Mouse (Mus musculus) left cerebral cortex, postnatal 36 days (tissue): ENCODE data around the gene Spata32. TPM values are rescaled to one million over a fixed set of nuclear protein-coding genes. Genes with fewer than 3 reads are reported as not detected.

Source experiments
- DNase-seq, 2 experiments: peaks; one replicate each; pipeline ENCODE4 v3.0.0; 2021 to 2022; ENCODE audit warnings: low spot score in 2 of 2, mixed read lengths in 1 of 2
- intact Hi-C: fragments of 180-260 bp; cut with DNase I; formaldehyde crosslinking; loops from one replicate; pipeline ENCODE4 v1.15.1; 2025
- total RNA-seq, 2 experiments: library from RNA; stranded (reverse); gene quantifications; 2 replicates each; pipeline ENCODE4 v1.2.3; 2021

The Spata32 gene
- total RNA-seq = 1 to 10 TPM; 2.0 to 2.4 TPM

- DNase-seq = peak; percentile 68 to 78
- intact Hi-C loops = loop anchor here (2.0 kb wide), 1 partner anchor 19 kb away; no protein-coding TSS in a partner anchor
Observed at GRCm38 (mm10) chr11:103217790-103218516, at the start of gene Spata32. TSS of gene Spata32 (minus strand) at chr11:103218432.

DNA sequence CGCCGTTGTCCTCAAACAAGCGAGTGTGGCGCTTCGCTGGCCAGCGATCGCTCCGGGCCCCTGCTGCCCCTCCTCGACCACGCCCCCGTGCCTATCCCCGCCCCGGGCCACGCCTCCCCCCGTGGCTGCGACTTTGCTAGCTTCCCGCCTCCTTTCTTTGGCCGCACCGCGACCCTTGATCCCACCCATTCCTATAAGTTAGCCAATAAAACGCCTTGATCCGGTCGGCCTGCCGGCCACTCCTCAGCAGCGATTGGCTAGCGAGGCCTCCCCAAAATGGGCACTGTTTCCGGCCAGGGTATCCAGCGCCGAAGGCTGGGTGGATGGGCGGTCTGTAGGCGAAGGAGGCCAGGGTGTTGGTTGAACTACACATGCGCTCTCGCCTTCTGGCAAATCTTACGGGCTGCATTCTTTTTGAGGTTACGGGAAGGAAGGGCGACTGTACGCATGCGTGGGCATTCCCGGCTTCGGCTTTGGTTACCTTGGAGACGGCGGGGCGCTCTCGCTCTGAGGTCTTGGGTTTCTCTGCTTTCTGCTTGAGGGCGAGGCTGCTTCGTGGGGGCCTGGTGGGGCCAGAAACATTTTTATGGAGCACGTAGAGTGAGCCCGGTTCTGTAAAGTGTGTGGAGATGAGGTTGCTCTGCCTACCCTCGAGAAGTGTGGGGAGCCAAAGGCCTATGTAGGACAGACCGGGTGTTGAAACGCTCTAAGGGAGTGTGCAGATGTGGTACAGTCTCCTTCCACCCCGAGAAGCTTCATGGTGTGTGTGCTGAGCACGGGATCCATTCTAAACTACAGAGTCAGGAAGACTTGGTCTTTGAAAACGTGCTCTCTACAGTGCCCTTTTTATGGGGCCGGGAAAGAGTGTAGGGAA lies 49.4 kb upstream of the Spata32 start, which contains the start of gene Map3k14:
TSS of gene Map3k14 (minus strand) at position 127 of the 874 bp plus-strand sequence.
- DNase-seq = peak; percentile 99
- intact Hi-C loops = loop anchor here (2.0 to 5.0 kb wide), 3 partner anchors 35 to 57 kb away; no protein-coding TSS in a partner anchor

GRCm38 (mm10) chr11:103266729-103267345 lies 48.6 kb upstream of the Spata32 start:
- DNase-seq = no peak
- intact Hi-C loops = loop anchor here (2.0 to 5.0 kb wide), 3 partner anchors 35 to 58 kb away; no protein-coding TSS in a partner anchor

DNA sequence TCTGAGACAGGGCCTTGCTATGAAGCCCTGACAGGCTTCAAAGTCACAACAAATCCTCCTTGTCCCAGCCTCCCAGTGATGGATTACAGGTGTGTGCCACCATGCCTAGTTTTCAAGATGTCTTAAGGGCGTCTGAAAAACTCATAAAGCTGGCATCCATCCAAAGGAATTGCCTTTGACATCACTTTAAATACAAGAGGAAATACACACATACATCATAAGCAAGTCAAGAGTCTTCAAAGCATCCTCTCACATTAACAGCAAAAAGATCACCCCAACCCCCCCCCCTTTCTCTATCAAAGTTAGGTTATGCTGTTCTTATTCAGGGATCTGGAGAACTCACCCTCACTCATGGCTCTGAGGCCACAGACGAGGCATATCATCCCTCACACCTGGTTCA lies 47.6 kb upstream of the Spata32 start:
- intact Hi-C loops = loop anchor here (2.0 to 5.0 kb wide), 3 partner anchors 34 to 59 kb away; no protein-coding TSS in a partner anchor
- no peak for DNase-seq

- intact Hi-C loops = loop anchor here (5.0 kb wide), 2 partner anchors 33 to 47 kb away; no protein-coding TSS in a partner anchor
- no peak for DNase-seq
Observed at GRCm38 (mm10) chr11:103265211-103265610, 47.0 kb upstream of the Spata32 start.

DNA sequence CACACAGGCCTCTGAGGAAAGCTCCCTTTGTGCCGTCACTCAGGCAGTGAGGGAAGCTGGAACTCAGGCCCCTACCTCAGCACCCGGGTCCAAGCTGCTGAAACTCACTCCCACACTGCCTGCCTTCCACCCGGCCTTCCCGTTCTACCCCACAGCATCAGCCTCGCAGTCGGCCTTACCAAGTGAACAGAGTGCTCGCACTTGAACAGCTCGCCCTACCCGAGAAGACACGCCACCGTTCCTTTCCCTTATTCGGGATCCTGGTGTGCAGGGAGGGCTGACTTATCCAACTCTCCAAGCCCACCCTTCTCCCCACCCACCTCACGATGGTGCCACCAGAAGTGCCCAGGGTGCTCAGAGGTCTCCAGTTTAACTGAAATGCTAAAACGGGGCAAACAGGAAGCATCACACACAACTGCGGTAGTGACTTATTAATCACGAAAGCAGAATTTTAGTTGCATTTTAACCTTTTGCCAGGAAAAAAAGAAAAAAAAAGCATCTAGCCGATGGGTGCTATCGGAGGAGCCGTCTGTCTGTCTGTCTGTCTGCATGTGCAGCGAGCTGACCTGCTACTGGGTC lies 46.3 kb upstream of the Spata32 start:
- intact Hi-C loops = loop anchor here (5.0 kb wide), 2 partner anchors 32 to 48 kb away; no protein-coding TSS in a partner anchor
- DNase-seq = no peak

GRCm38 (mm10) chr11:103263551-103263950 lies 45.3 kb upstream of the Spata32 start:
- intact Hi-C loops = no loop called here
- DNase-seq = no peak

DNA sequence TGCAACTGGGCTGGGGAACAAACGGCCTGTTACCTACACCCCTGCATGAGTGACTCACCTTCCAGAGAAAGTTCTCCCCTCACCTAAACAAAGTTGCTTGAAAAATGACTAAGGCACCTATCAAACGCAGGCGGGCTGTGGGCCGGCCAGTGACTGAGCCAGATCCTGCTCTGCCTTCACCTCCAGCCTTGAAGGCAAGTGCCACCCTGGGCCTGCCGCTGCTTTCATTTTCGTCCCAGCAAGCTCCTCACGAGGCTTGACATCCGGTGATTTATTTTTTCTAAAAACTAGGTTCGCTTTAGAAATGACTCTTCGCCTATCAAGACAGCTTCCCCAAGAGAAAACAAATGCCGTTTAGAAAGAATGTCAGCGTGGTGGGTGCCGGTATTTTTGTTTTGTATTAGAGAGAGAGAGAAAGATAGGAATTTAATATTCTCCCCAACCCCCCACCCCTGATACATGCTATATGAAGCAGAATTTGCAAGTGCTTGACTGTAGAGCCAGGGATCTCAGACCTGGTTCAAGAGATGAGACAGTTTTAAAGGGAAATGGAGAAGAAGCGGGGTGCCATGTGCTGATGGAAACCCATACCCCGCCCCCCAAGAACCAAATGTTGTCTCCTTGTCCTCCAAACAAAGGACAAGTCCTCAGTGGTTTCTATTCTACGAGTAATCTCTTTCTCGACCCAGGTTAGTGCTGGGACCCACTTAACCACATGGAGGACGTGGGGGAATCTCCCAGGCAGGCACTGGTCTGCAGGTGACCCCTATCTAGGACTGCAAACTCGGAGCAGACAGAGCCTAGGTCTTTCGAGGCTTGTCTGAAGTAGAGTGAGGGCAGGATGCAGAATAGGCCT lies 44.4 kb upstream of the Spata32 start:
- no peak for DNase-seq
- intact Hi-C loops = no loop called here

DNA sequence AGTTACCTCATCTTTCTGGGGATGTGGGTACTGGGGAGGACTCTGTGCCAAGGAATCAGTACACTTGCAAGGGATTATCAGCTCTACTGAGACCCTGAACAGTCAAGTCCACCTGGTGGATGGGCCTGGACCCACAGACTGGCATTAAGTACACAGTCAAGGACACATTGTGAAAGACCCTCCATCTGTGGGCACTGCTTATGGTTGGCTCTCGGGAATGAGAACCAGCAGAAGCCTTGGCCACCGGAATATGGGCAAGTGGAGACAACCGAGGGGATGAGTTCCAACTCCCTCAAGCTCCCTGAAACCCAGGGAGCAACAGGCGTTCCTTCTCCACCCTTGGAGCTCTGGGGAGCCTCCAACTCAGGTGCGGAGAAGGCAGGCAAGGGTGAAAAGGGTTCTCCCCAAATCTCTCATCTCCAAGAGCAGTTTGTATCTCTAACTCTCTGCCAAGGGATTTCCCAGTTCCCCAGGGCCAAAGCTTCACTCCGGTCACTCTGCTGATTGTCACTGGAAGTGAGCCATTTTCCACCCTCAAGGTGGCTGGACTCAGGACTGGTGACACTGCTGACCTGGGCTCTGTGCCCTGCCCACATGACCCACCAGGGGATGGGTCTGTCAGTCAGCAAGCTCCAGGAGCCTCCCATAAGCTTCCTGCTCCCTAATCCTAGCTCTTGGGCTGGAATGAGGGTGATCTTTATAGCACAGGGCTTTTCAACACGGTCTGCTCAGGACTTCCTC lies 43.6 kb upstream of the Spata32 start:
- intact Hi-C loops = no loop called here
- DNase-seq = no peak

DNA sequence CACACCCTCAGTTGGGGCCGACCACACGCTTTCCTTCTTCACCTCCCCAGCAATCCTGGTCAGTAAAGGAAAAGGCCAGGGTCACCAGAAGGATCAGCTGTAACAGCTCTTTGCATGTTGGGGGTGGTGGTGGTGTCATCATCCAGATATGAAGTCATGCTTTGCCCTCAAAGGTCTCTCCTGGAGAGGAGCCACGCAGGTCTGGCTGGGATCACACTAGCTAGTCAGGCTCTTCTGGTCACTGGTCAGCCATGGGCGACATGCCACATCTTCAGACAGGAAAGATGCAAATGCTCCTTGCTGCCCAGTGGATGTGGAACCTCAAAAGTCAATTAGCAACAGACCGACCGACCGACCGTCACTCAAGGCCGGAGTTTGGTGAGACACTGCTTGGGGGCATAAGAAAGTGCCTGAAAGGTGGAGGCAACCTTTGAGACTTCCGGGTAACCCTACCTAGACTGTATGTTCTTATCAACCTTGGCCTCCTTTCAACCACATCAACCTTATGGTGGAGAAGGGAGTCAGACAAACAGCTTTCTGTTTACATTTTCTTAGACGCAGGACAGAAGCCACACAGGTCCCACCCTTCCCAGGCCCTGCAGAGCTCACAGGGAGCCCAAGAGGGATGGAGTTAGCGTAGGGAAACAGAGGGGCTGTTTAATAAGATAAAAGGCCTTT lies 42.4 kb upstream of the Spata32 start:
- DNase-seq = no peak
- intact Hi-C loops = no loop called here

- intact Hi-C loops = no loop called here
- DNase-seq = no peak
Observed at GRCm38 (mm10) chr11:103260034-103260433, 41.8 kb upstream of the Spata32 start.

DNA sequence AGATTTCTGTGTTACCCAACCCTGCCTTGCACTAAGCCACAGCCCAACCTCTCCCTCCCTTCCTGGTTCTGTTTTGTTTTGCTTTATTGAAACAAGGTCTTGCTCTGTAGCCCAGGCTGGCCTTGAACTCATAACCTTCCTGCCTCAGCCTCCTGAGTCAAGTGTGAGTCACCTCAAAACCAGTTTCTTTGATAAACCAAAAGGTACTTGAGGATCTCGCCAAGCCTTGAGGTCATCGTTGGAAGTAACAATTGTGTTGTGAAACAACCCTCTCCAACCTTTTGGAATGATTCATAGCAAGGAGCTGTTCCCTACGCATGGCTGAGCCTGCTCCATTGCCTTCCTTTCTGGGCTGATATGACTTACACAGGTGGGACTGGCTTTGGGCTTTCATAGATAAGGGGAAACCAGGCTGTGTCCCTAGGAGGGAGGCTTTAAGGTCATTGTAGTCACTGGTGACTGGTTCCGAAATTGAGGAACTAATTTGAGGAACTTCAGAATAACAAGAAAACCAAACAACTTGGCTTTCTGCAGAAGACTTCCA lies 39.8 kb upstream of the Spata32 start:
- no peak for DNase-seq
- intact Hi-C loops = no loop called here

DNA sequence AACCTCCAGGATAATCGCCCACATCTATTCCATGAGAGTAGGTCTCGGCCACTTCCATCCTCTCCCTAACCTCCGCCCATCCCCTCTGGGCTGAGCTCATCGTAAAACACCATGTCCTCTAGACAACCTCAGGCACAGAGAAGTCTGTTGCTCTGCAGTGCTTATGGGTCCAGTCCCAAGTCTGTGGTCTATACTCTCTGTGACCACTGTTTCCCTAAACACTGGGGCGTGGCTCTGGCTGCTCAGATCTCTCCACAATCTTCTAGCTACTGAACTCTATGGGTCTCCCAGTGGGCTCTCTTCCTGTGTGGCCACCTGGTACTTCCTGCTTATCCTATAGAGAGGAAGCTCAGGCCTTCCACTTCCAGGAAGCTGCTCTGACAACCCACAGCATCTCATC lies 35.4 kb upstream of the Spata32 start:
- no peak for DNase-seq
- intact Hi-C loops = no loop called here

DNA sequence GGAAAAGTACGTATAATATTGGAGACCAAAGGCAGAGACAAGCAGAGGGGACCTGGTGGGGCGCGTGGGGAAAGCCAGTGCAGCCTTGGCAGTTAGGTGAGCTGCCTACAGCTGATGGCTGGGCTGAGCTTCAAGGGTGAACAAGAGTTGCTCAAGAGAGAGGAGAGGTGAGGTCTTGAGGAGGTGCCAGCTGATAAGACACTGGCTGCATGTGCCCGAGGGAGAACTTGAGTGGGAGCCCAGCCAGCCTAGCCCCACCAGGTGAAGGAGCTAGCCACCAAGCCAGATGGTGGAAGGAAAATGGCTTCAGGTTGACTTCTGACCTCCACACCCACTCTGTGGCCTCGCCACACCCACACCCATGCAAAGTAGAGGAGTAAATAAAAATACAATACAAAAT lies 34.1 kb upstream of the Spata32 start:
- intact Hi-C loops = no loop called here
- DNase-seq = no peak

GRCm38 (mm10) chr11:103250324-103250723 lies 32.1 kb upstream of the Spata32 start:
- intact Hi-C loops = no loop called here
- no peak for DNase-seq

DNA sequence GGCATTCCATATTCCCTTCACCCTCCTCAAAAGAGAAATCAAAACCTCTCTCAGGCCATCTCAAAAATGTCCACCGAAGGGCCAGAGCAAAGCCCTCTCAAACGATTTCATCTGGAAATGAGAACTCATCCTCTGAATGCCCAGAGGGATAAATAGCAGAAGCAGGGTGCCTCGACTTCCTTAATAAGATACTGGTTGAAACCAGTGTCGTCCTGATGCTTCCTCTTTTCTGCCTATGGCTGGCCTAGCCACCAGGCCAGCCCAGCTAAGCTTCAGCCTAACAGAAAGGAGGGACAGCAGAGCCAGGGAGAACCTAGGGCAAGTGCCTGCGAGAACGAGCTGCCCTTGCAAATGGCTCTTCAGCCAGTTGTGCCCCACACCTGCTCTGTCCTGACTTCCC lies 31.3 kb upstream of the Spata32 start:
- intact Hi-C loops = no loop called here
- no peak for DNase-seq

- intact Hi-C loops = no loop called here
- DNase-seq = no peak
Observed at GRCm38 (mm10) chr11:103248837-103249236, 30.6 kb upstream of the Spata32 start.
